Mouse (Mus musculus): Measurements from ENCODE around the gene Swap70.

DNA sequence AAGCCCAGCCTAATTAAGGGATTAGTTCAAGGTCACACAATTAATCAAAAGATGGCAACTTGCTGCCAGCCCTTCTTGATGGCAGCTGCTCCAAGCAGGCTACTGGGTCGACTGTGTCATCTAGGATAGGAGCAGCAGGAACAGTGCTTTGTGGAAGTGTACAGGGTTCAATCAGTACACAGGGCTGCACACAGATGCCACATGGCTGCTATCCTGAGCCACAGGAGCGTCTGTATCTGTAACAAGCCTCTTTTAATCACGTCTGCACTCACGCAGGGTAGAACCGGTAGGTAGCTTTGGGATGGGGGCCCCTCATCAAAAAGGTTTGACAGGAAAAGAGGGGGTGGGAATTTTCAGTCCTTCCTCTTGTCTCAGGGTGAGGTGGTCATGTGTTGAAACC lies 84.8 kb downstream of the Swap70 start:
- TF ChIP-seq TBP (conservative IDR thresholded peaks at IDR 0.05; ENCODE audit: low read depth, low read length) (no peak), MAFK (IDR thresholded peaks at IDR 0.05; ENCODE audit: insufficient replicate concordance, low read length) (no peak), POLR2A (IDR thresholded peaks at IDR 0.05; ENCODE audit: low read depth, low read length) (no peak), CHD2 (IDR thresholded peaks at IDR 0.05; ENCODE audit: low read length) (no peak), SMC3 (IDR thresholded peaks at IDR 0.05; ENCODE audit: low read depth, low read length) (no peak), CTCF (conservative IDR thresholded peaks at IDR 0.05 in 1 of 2, IDR thresholded peaks at IDR 0.05 in 1 of 2; ENCODE audit: low read depth in 2 of 2, low read length in 2 of 2) (no peak), SIN3A (IDR thresholded peaks at IDR 0.05; ENCODE audit: low read length) (no peak), EP300 (IDR thresholded peaks at IDR 0.05; ENCODE audit: low read length) (no peak), ZKSCAN1 (IDR thresholded peaks at IDR 0.05; ENCODE audit: borderline replicate concordance, low read depth, low read length) (no peak), USF2 (conservative IDR thresholded peaks at IDR 0.05; ENCODE audit: low read depth, low read length) (no peak)

Measured in CH12.LX (cell line).